Mouse (Mus musculus) midbrain, embryonic 15.5 days (tissue): ENCODE measurements around the gene Rpl3. TPM values are rescaled to one million over a fixed set of nuclear protein-coding genes. Genes with fewer than 3 reads are reported as not detected.
A peak's percentile ranks its signal among the peaks of the same experiment; 100 is the strongest.

Experiments used
- ATAC-seq: fragments of 200-750 bp; cut with Nextera tagmentation; replicated peaks from 2 replicates; pipeline ENCODE4 v1.8.0; 2017; ENCODE audit warnings: moderate TSS enrichment
- H3K27ac ChIP-seq: fragments of 300-500 bp; sonication (generic); 2 replicates; pipeline ENCODE4 v1.5.1; 2015; ENCODE audit warnings: mild to moderate bottlenecking, inconsistent platforms
- H3K27me3 ChIP-seq: fragments of 300-500 bp; sonication (generic); replicated peaks from 2 replicates; pipeline ENCODE4 v1.6.1; 2015; ENCODE audit warnings: inconsistent platforms
- H3K36me3 ChIP-seq: fragments of 300-500 bp; sonication (generic); replicated peaks from 2 replicates; pipeline ENCODE4 v1.6.1; 2015; ENCODE audit warnings: inconsistent platforms
- H3K4me1 ChIP-seq: fragments of 300-500 bp; sonication (generic); 2 replicates; pipeline ENCODE4 v1.6.1; 2015; ENCODE audit warnings: inconsistent platforms
- H3K4me2 ChIP-seq: fragments of 300-500 bp; sonication (generic); 2 replicates; pipeline ENCODE4 v1.6.1; 2015; ENCODE audit warnings: inconsistent platforms, mild to moderate bottlenecking, moderate library complexity
- H3K4me3 ChIP-seq: fragments of 300-500 bp; sonication (generic); 2 replicates; pipeline ENCODE4 v1.5.1; 2015; ENCODE audit warnings: mild to moderate bottlenecking, inconsistent platforms
- H3K9ac ChIP-seq: fragments of 300-500 bp; sonication (generic); 2 replicates; pipeline ENCODE4 v1.6.1; 2015; ENCODE audit warnings: mild to moderate bottlenecking, inconsistent platforms
- H3K9me3 ChIP-seq: fragments of 300-500 bp; sonication (generic); 2 replicates; pipeline ENCODE4 v1.6.1; 2016; ENCODE audit warnings: inconsistent platforms
- whole genome bisulfite sequencing: fragments of 180-500 bp; shearing (Covaris S2); methylation state at CpG from one replicate; pipeline ENCODE4 v1.1.7; 2015; ENCODE audit warnings: mixed read lengths; 5-methylcytosine and 5-hydroxymethylcytosine counted together
- polyA plus RNA-seq: library from polyadenylated mRNA; unstranded; fragments of >200 nt; fragmentation: Nextera tagmentation; extraction: Ambion mirVana; gene quantifications from 2 replicates; pipeline ENCODE4 v1.2.1, GENCODE M21; 2015

The Rpl3 gene
- polyA plus RNA-seq, 1 experiment from 2014 or later = 525 TPM

DNA sequence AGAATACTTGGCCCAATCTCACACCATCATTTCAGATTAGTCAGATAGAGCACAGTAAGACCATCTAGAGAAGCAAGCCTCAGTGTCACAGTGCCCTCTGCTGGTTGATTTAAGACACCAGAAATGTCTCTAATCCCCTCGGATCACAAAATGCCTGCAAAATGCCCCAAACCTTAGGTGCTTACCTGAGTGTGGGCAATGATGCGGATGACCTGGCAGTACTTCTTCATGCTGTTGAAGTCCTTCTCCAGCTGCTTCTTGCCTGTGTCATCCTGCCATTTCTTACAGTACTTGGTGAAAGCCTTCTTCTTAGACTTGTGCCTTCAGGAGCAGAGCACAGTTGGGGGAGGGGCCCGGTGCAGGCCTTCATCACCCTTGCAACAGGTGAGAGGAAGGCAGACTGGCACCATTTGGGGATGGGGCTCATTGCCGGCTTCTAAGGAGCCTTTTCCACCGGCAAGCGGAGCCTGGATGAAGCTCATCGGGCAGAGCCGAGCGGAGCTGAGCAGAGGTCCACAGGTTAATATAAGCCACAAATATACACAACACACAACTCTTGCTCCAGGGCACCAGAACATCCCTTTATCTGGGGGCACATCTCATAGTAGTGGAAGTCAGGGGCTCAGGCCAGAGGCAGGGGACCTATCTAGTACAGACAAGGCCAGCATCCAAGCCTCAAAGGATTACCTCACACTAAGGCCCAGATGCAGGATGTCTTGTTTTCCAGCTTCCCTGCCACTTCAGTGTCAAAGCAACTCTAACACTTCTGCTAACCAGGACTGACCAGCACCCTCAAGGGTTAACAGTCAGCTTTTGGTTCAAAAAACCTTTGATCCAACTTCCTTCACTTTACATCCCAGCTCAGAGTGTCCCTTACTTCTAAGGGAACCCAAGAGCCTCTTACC lies 10.7 kb downstream of the Rpl3 start:
- Histone ChIP-seq H3K4me3 (0 out of 2 replicates have a peak overlapping the region, but pooled peaks have one; percentile 6), H3K27me3 (no peaks in the 10 kb centered on the region), H3K4me1 (peaks cover 22% of the 10 kb centered on the region), H3K9me3 (no peaks in the 10 kb centered on the region), H3K27ac (no peak overlapping the region), H3K4me2 (peak overlapping the region; percentile 67), H3K36me3 (peaks cover 38% of the 10 kb centered on the region), H3K9ac (peak overlapping the region; percentile 19; the same call in 1 of the 2 replicates)
- no peak for ATAC-seq
- 62% methylated on average over 9 of the region's 9 CpGs for WGBS

DNA sequence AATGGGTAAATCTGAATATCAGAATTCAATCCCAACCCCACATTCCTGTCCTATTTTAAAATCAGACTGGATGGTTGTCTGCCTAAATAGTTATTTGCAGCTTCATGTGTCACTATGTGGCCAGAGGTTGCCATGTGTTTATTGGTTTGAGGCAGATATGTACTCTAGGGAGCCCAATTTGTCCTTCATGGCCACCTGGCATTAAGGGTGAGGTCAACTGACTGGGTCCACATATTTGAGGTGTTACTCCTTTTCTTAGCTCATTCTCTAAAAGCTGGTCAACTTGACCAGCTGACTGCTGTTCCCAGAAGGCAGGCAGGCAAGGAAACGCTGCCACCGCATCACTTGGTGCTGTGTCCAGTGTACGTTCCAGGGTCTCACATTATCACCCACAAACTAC lies 11.7 kb downstream of the Rpl3 start:
- no peak for ATAC-seq
- H3K36me3 ChIP-seq = peaks cover 38% of the 10 kb centered on the region
- H3K4me3 ChIP-seq = no peak overlapping the region
- no peak overlapping the region for H3K9ac ChIP-seq
- no peaks in the 10 kb centered on the region for H3K9me3 ChIP-seq
- H3K27me3 ChIP-seq = no peaks in the 10 kb centered on the region
- H3K4me2 ChIP-seq = no peak overlapping the region
- H3K27ac ChIP-seq = no peak overlapping the region
- peaks cover 22% of the 10 kb centered on the region for H3K4me1 ChIP-seq
- 85% methylated on average over 3 of the region's 3 CpGs for WGBS

DNA sequence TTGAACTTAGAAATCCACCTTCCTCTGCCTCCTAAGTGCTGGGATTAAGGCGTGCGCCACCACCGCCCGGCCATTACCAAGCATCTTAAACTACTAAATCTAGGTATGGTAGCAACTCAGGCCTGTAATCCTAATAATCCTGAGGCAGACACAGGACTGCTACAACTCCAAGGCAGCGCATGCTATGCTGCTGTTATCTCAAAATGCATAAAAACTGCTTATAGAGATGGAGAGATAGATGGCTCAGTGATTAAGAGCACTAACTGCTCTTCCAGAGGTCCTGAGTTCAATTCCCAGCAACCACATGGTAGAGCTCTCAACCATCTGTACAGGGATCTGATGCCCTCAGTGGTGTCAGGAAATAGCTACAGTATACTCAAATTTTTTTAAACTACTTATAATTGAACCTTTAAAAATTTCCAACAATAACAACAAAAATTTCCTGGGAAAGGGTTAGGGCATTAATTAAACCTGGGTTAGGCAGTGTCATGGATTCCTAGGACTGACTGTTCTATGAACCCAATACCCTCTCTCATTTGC lies 12.5 kb downstream of the Rpl3 start:
- WGBS = 93% methylated on average over 5 of the region's 5 CpGs
- peaks cover 38% of the 10 kb centered on the region for H3K36me3 ChIP-seq
- H3K27me3 ChIP-seq = no peaks in the 10 kb centered on the region
- H3K9ac ChIP-seq = no peak overlapping the region
- H3K4me1 ChIP-seq = peaks cover 22% of the 10 kb centered on the region
- H3K4me2 ChIP-seq = no peak overlapping the region
- no peak for ATAC-seq
- H3K27ac ChIP-seq = no peak overlapping the region
- no peak overlapping the region for H3K4me3 ChIP-seq
- H3K9me3 ChIP-seq = no peaks in the 10 kb centered on the region

- Histone ChIP-seq H3K4me1 (peaks cover 22% of the 10 kb centered on the region), H3K9me3 (no peaks in the 10 kb centered on the region), H3K27me3 (no peaks in the 10 kb centered on the region), H3K36me3 (peaks cover 38% of the 10 kb centered on the region), H3K9ac (no peak overlapping the region), H3K27ac (no peak overlapping the region), H3K4me3 (no peak overlapping the region), H3K4me2 (no peak overlapping the region)
- no peak for ATAC-seq
- WGBS = 77% methylated on average over 11 of the region's 11 CpGs
Measured at GRCm38 (mm10) chr15:80078058-80078814, 13.4 kb downstream of the Rpl3 start.

DNA sequence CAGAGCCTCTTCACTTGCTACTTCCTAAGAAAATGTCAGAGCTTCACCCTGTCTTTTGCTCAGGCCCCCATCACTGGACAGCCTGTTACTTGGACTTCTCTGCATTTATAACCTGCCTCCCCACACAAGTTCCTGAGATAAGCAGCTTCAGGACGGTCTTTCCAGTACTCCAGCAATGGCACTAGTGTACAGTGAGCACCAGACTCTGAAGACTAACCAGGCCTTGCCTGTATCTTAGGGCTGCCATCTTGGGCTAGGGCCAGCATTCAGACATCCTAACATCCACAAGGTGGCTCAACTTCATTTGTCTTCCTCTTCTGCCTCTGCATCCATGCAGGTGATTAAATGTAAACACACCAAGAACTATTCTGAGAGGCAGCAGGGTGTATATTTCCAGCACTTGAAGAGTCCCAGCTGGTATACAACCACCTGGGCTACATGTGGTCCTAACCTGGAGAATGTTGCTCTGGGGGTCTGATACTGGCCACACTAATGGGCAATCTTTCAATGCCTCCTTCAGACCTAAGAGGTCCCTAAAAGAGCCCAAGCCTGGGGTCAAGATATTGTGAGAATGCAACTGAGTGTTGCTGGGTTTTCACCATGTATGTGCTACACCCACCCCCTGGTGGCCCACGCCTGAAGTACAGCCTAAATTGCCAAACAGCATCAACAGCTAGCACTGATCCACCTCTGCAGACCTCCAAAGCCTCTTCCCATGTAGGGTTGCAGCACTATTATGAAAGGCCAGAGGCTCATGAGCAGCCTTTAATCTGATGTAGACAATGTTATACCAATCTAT lies 15.1 kb downstream of the Rpl3 start:
- Histone ChIP-seq H3K9me3 (no peaks in the 10 kb centered on the region), H3K4me2 (no peak overlapping the region), H3K27me3 (no peaks in the 10 kb centered on the region), H3K27ac (no peak overlapping the region), H3K4me3 (no peak overlapping the region), H3K36me3 (peaks cover 38% of the 10 kb centered on the region), H3K9ac (no peak overlapping the region), H3K4me1 (peaks cover 11% of the 10 kb centered on the region)
- 6% methylated on average over 2 of the region's 2 CpGs for WGBS
- ATAC-seq = peak; percentile 43; the same call in 1 of the 2 replicates

GRCm38 (mm10) chr15:80075733-80076337 lies 15.8 kb downstream of the Rpl3 start:
- Histone ChIP-seq H3K9me3 (no peaks in the 10 kb centered on the region), H3K27me3 (no peaks in the 10 kb centered on the region), H3K9ac (no peak overlapping the region), H3K36me3 (peaks cover 33% of the 10 kb centered on the region), H3K4me1 (peaks cover 4% of the 10 kb centered on the region), H3K4me3 (no peak overlapping the region), H3K27ac (no peak overlapping the region), H3K4me2 (no peak overlapping the region)
- no peak for ATAC-seq
- WGBS = 37% methylated on average over 5 of the region's 5 CpGs

- WGBS = 55% methylated on average over 3 of the region's 3 CpGs
- no peaks in the 10 kb centered on the region for H3K4me1 ChIP-seq
- H3K27me3 ChIP-seq = no peaks in the 10 kb centered on the region
- H3K36me3 ChIP-seq = peaks cover 30% of the 10 kb centered on the region
- H3K9ac ChIP-seq = no peak overlapping the region
- no peaks in the 10 kb centered on the region for H3K9me3 ChIP-seq
- H3K27ac ChIP-seq = no peak overlapping the region
- 0 out of 2 replicates have a peak, but pooled peaks have one; percentile 18 for ATAC-seq
- H3K4me2 ChIP-seq = no peak overlapping the region
- no peak overlapping the region for H3K4me3 ChIP-seq
Measured at GRCm38 (mm10) chr15:80075374-80075694, 16.3 kb downstream of the Rpl3 start.

GRCm38 (mm10) chr15:80074663-80075373 lies 16.9 kb downstream of the Rpl3 start:
- no peaks in the 10 kb centered on the region for H3K4me1 ChIP-seq
- no peaks in the 10 kb centered on the region for H3K9me3 ChIP-seq
- 73% methylated on average over 6 of the region's 6 CpGs for WGBS
- H3K36me3 ChIP-seq = peaks cover 25% of the 10 kb centered on the region
- no peak overlapping the region for H3K27ac ChIP-seq
- no peak overlapping the region for H3K9ac ChIP-seq
- no peak overlapping the region for H3K4me2 ChIP-seq
- H3K27me3 ChIP-seq = no peaks in the 10 kb centered on the region
- no peak for ATAC-seq
- H3K4me3 ChIP-seq = no peak overlapping the region

GRCm38 (mm10) chr15:80073256-80073621 lies 18.4 kb downstream of the Rpl3 start:
- no peaks in the 10 kb centered on the region for H3K9me3 ChIP-seq
- H3K36me3 ChIP-seq = peaks cover 12% of the 10 kb centered on the region
- 95% methylated on average over 1 of the region's 1 CpGs for WGBS
- H3K4me2 ChIP-seq = no peak overlapping the region
- no peak overlapping the region for H3K27ac ChIP-seq
- no peaks in the 10 kb centered on the region for H3K27me3 ChIP-seq
- no peak overlapping the region for H3K9ac ChIP-seq
- H3K4me3 ChIP-seq = no peak overlapping the region
- no peaks in the 10 kb centered on the region for H3K4me1 ChIP-seq
- ATAC-seq = no peak

GRCm38 (mm10) chr15:80072579-80073255 lies 19.0 kb downstream of the Rpl3 start:
- Histone ChIP-seq H3K27me3 (no peaks in the 10 kb centered on the region), H3K36me3 (peaks cover 10% of the 10 kb centered on the region), H3K9me3 (no peaks in the 10 kb centered on the region), H3K27ac (no peak overlapping the region), H3K4me2 (no peak overlapping the region), H3K9ac (no peak overlapping the region), H3K4me3 (no peak overlapping the region), H3K4me1 (no peaks in the 10 kb centered on the region)
- 79% methylated on average over 7 of the region's 7 CpGs for WGBS
- no peak for ATAC-seq

DNA sequence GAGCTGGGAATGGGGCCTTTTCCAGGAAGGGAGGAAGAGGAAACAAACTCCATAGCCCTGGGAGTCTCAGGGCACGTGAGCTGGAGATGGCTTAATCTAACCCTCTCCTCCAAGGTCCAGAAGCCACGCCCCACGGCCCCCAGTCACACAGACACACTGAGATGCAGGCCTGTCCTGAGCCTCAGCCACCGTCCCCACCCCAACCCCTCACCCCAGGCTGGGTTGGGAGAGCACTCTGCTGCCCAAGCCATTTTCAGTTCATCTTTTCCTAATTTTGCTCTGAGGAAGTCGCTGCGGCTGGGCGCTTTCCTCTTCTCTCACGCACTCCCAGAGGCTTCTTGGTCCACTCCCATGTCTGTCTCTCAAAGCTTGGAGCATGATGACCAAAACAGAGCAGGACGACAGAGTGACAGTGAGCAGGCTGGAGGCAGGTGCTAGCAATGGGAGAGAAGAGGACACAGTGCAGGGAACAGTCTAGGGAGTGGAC lies 19.7 kb downstream of the Rpl3 start:
- Histone ChIP-seq H3K9me3 (no peaks in the 10 kb centered on the region), H3K4me3 (no peak overlapping the region), H3K36me3 (peaks cover 5% of the 10 kb centered on the region; the same call in 1 of the 2 replicates), H3K27me3 (no peaks in the 10 kb centered on the region), H3K9ac (no peak overlapping the region), H3K4me2 (no peak overlapping the region), H3K27ac (no peak overlapping the region), H3K4me1 (no peaks in the 10 kb centered on the region)
- ATAC-seq = no peak
- WGBS = 40% methylated on average over 9 of the region's 9 CpGs
